8 mouse cellular contexts compared by ENCODE assay signal in the genomic region with DNA sequence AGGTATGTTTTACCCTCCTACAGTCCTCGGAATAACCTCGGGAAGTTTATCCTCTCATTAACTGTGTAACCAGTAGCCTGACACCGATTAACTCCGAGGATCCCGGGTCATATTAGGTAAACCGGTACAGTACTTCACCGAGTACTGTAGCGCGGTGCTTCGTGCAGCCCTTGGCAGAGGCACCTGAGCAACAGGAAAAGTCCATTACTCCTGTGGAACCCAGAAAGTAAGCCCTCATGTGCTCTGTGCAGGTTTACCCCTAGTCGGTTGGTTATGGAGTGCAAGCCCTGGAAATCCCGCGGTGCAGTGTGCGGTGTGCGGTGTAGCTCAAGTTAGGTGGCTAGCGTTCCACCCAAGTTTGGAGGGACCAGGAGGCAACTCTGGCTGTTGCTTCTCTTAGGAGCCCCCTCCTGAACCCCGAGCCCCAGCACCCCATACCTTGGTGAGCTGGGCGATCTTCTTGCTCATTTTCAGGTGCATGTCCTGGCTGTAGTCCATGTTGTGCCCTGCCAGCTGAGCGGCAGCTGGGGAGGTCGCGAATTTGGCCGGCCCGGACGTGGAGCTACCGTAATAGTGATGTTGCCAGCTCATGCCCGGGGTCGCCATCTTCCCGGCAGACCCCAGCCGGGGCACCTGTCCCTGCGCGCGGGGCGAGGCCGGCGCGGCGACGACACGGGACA. TPM values are rescaled to one million over a fixed set of nuclear protein-coding genes. Genes with fewer than 3 reads are reported as not detected.
DNase-seq lines count a peak whose midpoint lies in the region; ATAC-seq and TF ChIP-seq lines count a peak whose summit lies in the region.

No protein-coding gene starts in this region.

- 9% methylated on average over 39 of the region's 39 CpGs for WGBS in heart, embryonic 10.5 days
- 5% methylated on average over 39 of the region's 39 CpGs for WGBS in embryonic facial prominence, embryonic 11.5 days
- 14% methylated on average over 30 of the region's 39 CpGs for WGBS in hindbrain, embryonic 12.5 days
- WGBS in limb, embryonic 13.5 days: 6% methylated on average over 39 of the region's 39 CpGs
- 8% methylated on average over 39 of the region's 39 CpGs for WGBS in neural tube, embryonic 15.5 days

- H3K27me3 ChIP-seq in heart, embryonic 10.5 days (ENCODE audit: insufficient read depth, poor library complexity, severe bottlenecking): peaks cover 26% of the 10 kb centered on the region
- H3K27me3 ChIP-seq in embryonic facial prominence, embryonic 11.5 days (ENCODE audit: control insufficient read depth, insufficient read depth, low read length): no peaks in the 10 kb centered on the region
- peaks cover 3% of the 10 kb centered on the region; the same call in 1 of the 2 replicates for H3K27me3 ChIP-seq in hindbrain, embryonic 12.5 days
- peaks cover 11% of the 10 kb centered on the region for H3K27me3 ChIP-seq in limb, embryonic 13.5 days
- H3K27me3 ChIP-seq in neural tube, embryonic 15.5 days (replicated peaks): no peaks in the 10 kb centered on the region; the same call in 1 of the 2 replicates

- ATAC-seq in embryonic facial prominence, embryonic 11.5 days (replicated peaks; ENCODE audit: insufficient number of reproducible peaks, low FRiP score, low TSS enrichment, low read depth): peak; percentile 69
- ATAC-seq in hindbrain, embryonic 12.5 days (ENCODE audit: low FRiP score): peak; percentile 44; the same call in 1 of the 2 replicates
- ATAC-seq in limb, embryonic 13.5 days (ENCODE audit: low FRiP score, low read depth): peak; percentile 17
- peak; percentile 60 for ATAC-seq in neural tube, embryonic 15.5 days (ENCODE audit: low FRiP score)

- H3K9ac ChIP-seq in ES-E14 (ENCODE audit: insufficient read depth, low read depth, low read length, poor library complexity, severe bottlenecking): peak overlapping the region; percentile 71; the same call in 1 of the 2 replicates
- peak overlapping the region; percentile 71 for H3K9ac ChIP-seq in embryonic facial prominence, embryonic 11.5 days (replicated peaks; ENCODE audit: low read length)
- H3K9ac ChIP-seq in hindbrain, embryonic 12.5 days: peak overlapping the region; percentile 88
- H3K9ac ChIP-seq in limb, embryonic 13.5 days: peak overlapping the region; percentile 81
- peak overlapping the region; percentile 84 for H3K9ac ChIP-seq in neural tube, embryonic 15.5 days (replicated peaks)

- peak overlapping the region; percentile 92 for H3K4me2 ChIP-seq in embryonic facial prominence, embryonic 11.5 days (ENCODE audit: low read depth, low read length)
- H3K4me2 ChIP-seq in hindbrain, embryonic 12.5 days (replicated peaks): peak overlapping the region; percentile 88
- H3K4me2 ChIP-seq in limb, embryonic 13.5 days (replicated peaks): peak overlapping the region; percentile 80
- peak overlapping the region; percentile 82 for H3K4me2 ChIP-seq in neural tube, embryonic 15.5 days

- in situ Hi-C loops in ES-E14 (cut with MboI; ENCODE audit: low sequenced_read_pairs in 2 of 2, unreplicated experiment in 2 of 2): no loop called here

- H3K36me3 ChIP-seq in heart, embryonic 10.5 days: no peaks in the 10 kb centered on the region
- H3K36me3 ChIP-seq in ES-E14 (ENCODE audit: control insufficient read depth, insufficient read depth, low read length, poor library complexity, severe bottlenecking): no peaks in the 10 kb centered on the region
- H3K36me3 ChIP-seq in embryonic facial prominence, embryonic 11.5 days (replicated peaks; ENCODE audit: control insufficient read depth, insufficient read depth, low read depth, low read length): no peaks in the 10 kb centered on the region
- H3K36me3 ChIP-seq in hindbrain, embryonic 12.5 days: no peaks in the 10 kb centered on the region
- H3K36me3 ChIP-seq in limb, embryonic 13.5 days: no peaks in the 10 kb centered on the region
- H3K36me3 ChIP-seq in neural tube, embryonic 15.5 days: no peaks in the 10 kb centered on the region

- peak; percentile 79 for DNase-seq in heart, embryonic 10.5 days (ENCODE audit: low spot score)
- no peak for DNase-seq in heart, adult 8-10 months (ENCODE audit: low spot score)
- no peak for DNase-seq in ES-E14 (ENCODE audit: low read depth, low spot score)
- DNase-seq in embryonic facial prominence, embryonic 11.5 days (ENCODE audit: low spot score): peak; percentile 29
- no peak for DNase-seq in c-Kit-positive CD71-positive TER-119-positive erythroid progenitor cells, embryonic 14.5 days (ENCODE audit: low spot score)

- peak overlapping the region; percentile 89 for H3K4me3 ChIP-seq in heart, embryonic 10.5 days
- peak overlapping the region; percentile 79 to 87 for H3K4me3 ChIP-seq in ES-E14 (ENCODE audit: insufficient read depth in 1 of 2, low read depth in 1 of 2, low read length in 2 of 2, poor library complexity in 1 of 2, severe bottlenecking in 1 of 2)
- H3K4me3 ChIP-seq in embryonic facial prominence, embryonic 11.5 days (ENCODE audit: low read depth, low read length): peak overlapping the region; percentile 77
- H3K4me3 ChIP-seq in hindbrain, embryonic 12.5 days: peak overlapping the region; percentile 92
- H3K4me3 ChIP-seq in limb, embryonic 13.5 days: peak overlapping the region; percentile 85
- peak overlapping the region; percentile 79 for H3K4me3 ChIP-seq in neural tube, embryonic 15.5 days (replicated peaks)

- peak overlapping the region; percentile 86 for H3K27ac ChIP-seq in heart, embryonic 10.5 days
- no peak overlapping the region for H3K27ac ChIP-seq in ES-E14 (ENCODE audit: insufficient read depth, low read depth, low read length, poor library complexity, severe bottlenecking)
- H3K27ac ChIP-seq in embryonic facial prominence, embryonic 11.5 days (replicated peaks; ENCODE audit: low read depth, low read length): no peak overlapping the region
- H3K27ac ChIP-seq in hindbrain, embryonic 12.5 days: peak overlapping the region; percentile 49; the same call in 1 of the 2 replicates
- H3K27ac ChIP-seq in limb, embryonic 13.5 days: no peak overlapping the region
- H3K27ac ChIP-seq in neural tube, embryonic 15.5 days (replicated peaks): peak overlapping the region; percentile 76

- H3K9me3 ChIP-seq in heart, embryonic 10.5 days: no peaks in the 10 kb centered on the region; the same call in 1 of the 2 replicates
- no peaks in the 10 kb centered on the region for H3K9me3 ChIP-seq in ES-E14 (ENCODE audit: control insufficient read depth, insufficient read depth, low read depth, low read length)
- H3K9me3 ChIP-seq in embryonic facial prominence, embryonic 11.5 days (replicated peaks; ENCODE audit: control insufficient read depth, low read length): no peaks in the 10 kb centered on the region
- H3K9me3 ChIP-seq in hindbrain, embryonic 12.5 days (replicated peaks): no peaks in the 10 kb centered on the region
- H3K9me3 ChIP-seq in limb, embryonic 13.5 days: no peaks in the 10 kb centered on the region
- H3K9me3 ChIP-seq in neural tube, embryonic 15.5 days (replicated peaks): no peaks in the 10 kb centered on the region

- peaks cover 11% of the 10 kb centered on the region; the same call in 1 of the 2 replicates for H3K4me1 ChIP-seq in heart, embryonic 10.5 days
- no peaks in the 10 kb centered on the region for H3K4me1 ChIP-seq in ES-E14 (ENCODE audit: control insufficient read depth in 2 of 2, insufficient read depth in 2 of 2, low read length in 2 of 2, poor library complexity in 1 of 2)
- H3K4me1 ChIP-seq in embryonic facial prominence, embryonic 11.5 days (ENCODE audit: control insufficient read depth, insufficient read depth, low read length): no peaks in the 10 kb centered on the region
- H3K4me1 ChIP-seq in hindbrain, embryonic 12.5 days: peaks cover 14% of the 10 kb centered on the region
- peaks cover 15% of the 10 kb centered on the region for H3K4me1 ChIP-seq in limb, embryonic 13.5 days
- H3K4me1 ChIP-seq in neural tube, embryonic 15.5 days: peaks cover 26% of the 10 kb centered on the region

TF ChIP-seq in ES-E14, 5 proteins besides CTCF, POLR2A, EP300 and RAD21:
- TF ChIP-seq CHD2 (IDR thresholded peaks at IDR 0.05; ENCODE audit: low read depth, low read length) (no peak), HCFC1 (IDR thresholded peaks at IDR 0.05; ENCODE audit: borderline replicate concordance, insufficient read depth, low read length) (no peak), ZNF384 (IDR thresholded peaks at IDR 0.05; ENCODE audit: low read depth, low read length) (no peak), ZC3H11A (IDR thresholded peaks at IDR 0.05; ENCODE audit: borderline replicate concordance, low read depth, low read length) (no peak), MAFK (IDR thresholded peaks at IDR 0.05; ENCODE audit: insufficient read depth, low read depth, low read length) (no peak)

RNA-seq across cellular contexts. Expression of a gene that starts 0.5 kb away (rescaled TPM):
- 2.6 and 3.5 TPM in 2 replicates for polyA plus RNA-seq in heart, embryonic 10.5 days (2016; fragmentation: Nextera tagmentation; extraction: Ambion mirVana)
- total RNA-seq in heart, adult 8-10 months (2022): 1 to 10 TPM in 1 of 4 experiments, under 1 TPM in 3; 0.40 to 2.0 (median 0.71) TPM
- 2.4 and 3.0 TPM in 2 replicates for total RNA-seq in ES-E14 (2012; rRNA removed)
- polyA plus RNA-seq in embryonic facial prominence, embryonic 11.5 days (2014; fragmentation: Nextera tagmentation; extraction: Ambion mirVana): 5.0 and 5.7 TPM in 2 replicates
- polyA plus RNA-seq in hindbrain, embryonic 12.5 days (2016; fragmentation: Nextera tagmentation; extraction: Ambion mirVana): 10.8 and 12.0 TPM in 2 replicates
- 6.9 and 8.4 TPM in 2 replicates for polyA plus RNA-seq in limb, embryonic 13.5 days (2015; fragmentation: Nextera tagmentation; extraction: Ambion mirVana)
- 13.0 and 14.9 TPM in 2 replicates for polyA plus RNA-seq in neural tube, embryonic 15.5 days (2015; fragmentation: Nextera tagmentation; extraction: Ambion mirVana)

Comparison
In these comparisons a context has a peak if more than half of its experiments do, and no peak if none do; other contexts are left out.
1. DNase-seq: peak in heart, embryonic 10.5 days (single experiment) and embryonic facial prominence, embryonic 11.5 days (single experiment); none in heart, adult 8-10 months (single experiment), ES-E14 (single experiment) and c-Kit-positive CD71-positive TER-119-positive erythroid progenitor cells, embryonic 14.5 days (single experiment).
2. H3K27ac ChIP-seq: peak in heart, embryonic 10.5 days (single experiment), hindbrain, embryonic 12.5 days (single experiment) and neural tube, embryonic 15.5 days (single experiment); none in ES-E14 (single experiment), embryonic facial prominence, embryonic 11.5 days (single experiment) and limb, embryonic 13.5 days (single experiment).
3. ATAC-seq: peak in every context shown above with its lines; median percentile 69 in embryonic facial prominence, embryonic 11.5 days; 60 in neural tube, embryonic 15.5 days; 44 in hindbrain, embryonic 12.5 days; 17 in limb, embryonic 13.5 days.
4. Peak in every context shown above with its lines, with median percentiles within 50 percentile points of each other: H3K4me3 ChIP-seq, H3K9ac ChIP-seq and H3K4me2 ChIP-seq.